Mouse (Mus musculus): ENCODE measurements around the gene Vars.

Gene Vars

GRCm38 (mm10) chr17:35050126-35050750 is 49.5 kb downstream of the Vars start:
- DNase-seq: peak; percentile 47

GRCm38 (mm10) chr17:35051156-35052086 is 50.6 kb downstream of the Vars start:
- DNase-seq: no peak

GRCm38 (mm10) chr17:35052271-35052798 is 51.5 kb downstream of the Vars start:
- DNase-seq: no peak

- no peak for DNase-seq
Measured at GRCm38 (mm10) chr17:35055691-35056495, 55.1 kb downstream of the Vars start.

- no peak for DNase-seq
Measured at GRCm38 (mm10) chr17:35057090-35057489, 56.3 kb downstream of the Vars start.

GRCm38 (mm10) chr17:35058316-35058715 is 57.5 kb downstream of the Vars start:
- DNase-seq: no peak

GRCm38 (mm10) chr17:35058911-35059892 is 58.4 kb downstream of the Vars start, which contains the start of gene Ddah2:
TSS of gene Ddah2 (plus strand) at chr17:35059035.
- peak; percentile 80 for DNase-seq

- DNase-seq: no peak
Measured at GRCm38 (mm10) chr17:35060071-35060470, 59.3 kb downstream of the Vars start.

GRCm38 (mm10) chr17:35060737-35061297 is 60.0 kb downstream of the Vars start:
- DNase-seq: no peak

- DNase-seq: no peak
Measured at GRCm38 (mm10) chr17:35061299-35061698, 60.5 kb downstream of the Vars start.

- no peak for DNase-seq
Measured at GRCm38 (mm10) chr17:35063466-35063865, 62.7 kb downstream of the Vars start.

GRCm38 (mm10) chr17:35064378-35064877 is 63.6 kb downstream of the Vars start:
- DNase-seq: no peak

GRCm38 (mm10) chr17:35064951-35065947 is 64.5 kb downstream of the Vars start, which contains the start of gene Ly6g6c:
TSS of gene Ly6g6c (plus strand) at chr17:35065388.
- no peak for DNase-seq

Data from right cerebral cortex, postnatal 14 days (tissue).